8 mouse cellular contexts compared by ENCODE assay signal in the genomic region with DNA sequence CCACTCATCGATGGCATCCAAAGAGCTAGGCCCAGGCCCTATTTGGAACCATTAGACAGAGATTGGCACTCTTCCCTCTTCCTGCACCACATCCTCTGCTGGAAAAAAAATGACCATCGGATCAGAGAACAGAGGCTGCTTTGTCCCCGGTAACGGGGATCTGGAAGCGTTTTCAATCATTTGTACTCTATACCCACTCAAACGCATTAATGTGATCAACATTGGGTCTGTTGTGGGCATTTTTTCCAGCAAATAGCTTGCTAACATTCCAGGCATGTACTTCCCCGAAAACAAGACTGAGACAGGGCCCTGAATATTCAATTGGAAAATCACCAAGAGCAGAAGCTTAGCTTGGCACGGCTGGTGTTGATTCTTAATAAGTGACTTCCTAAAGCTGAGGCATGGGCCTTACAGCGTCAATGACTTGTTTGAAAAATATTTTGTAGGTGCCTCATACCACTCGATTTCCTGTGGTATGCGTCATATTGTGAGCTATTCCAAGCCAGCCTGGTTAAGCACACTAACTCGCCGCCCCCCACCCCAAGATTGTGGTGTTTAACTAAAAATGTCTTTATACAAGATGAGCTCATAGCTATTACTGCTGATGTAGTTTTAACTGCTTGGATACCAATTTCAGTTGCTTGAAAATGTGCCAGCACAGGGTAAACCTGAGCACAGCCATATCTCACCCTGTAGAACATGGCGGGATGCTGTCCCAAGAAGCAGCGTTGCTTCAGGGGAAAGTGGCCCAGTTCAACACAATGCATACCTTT.
DNase-seq lines count a peak whose midpoint lies in the region; ATAC-seq and TF ChIP-seq lines count a peak whose summit lies in the region.

No protein-coding gene starts in this region.

- peaks cover 6% of the 10 kb centered on the region for H3K4me1 ChIP-seq in cerebellum, adult 2 months (ENCODE audit: control insufficient read depth, insufficient read depth, low read length)

- no peak overlapping the region for H3K4me3 ChIP-seq in cerebellum, adult 2 months (replicated peaks; ENCODE audit: insufficient read depth, low read depth, low read length)
- peak overlapping the region; percentile 36; the same call in 1 of the 2 replicates for H3K4me3 ChIP-seq in layer of hippocampus, adult 2 months

- no peak for TF ChIP-seq POLR2A in cerebellum, adult 2 months (IDR thresholded peaks at IDR 0.05; ENCODE audit: borderline replicate concordance, insufficient read depth, low read length)

- in situ Hi-C loops in Patski (cut with MboI; ENCODE audit: low pct_unique_long_range_greater_than_20kb): loop anchor here (5.0 kb wide), 2 partner anchors 79 to 304 kb away; no protein-coding TSS in a partner anchor

- CTCF ChIA-PET in Patski (lab: Charles Lee): interaction anchor here (1.1 to 1.2 kb wide), 3 partner anchors 11 to 80 kb away, joined by 3 read pairs; no protein-coding TSS in a partner anchor

- H3K27ac ChIP-seq in cerebellum, adult 2 months (ENCODE audit: insufficient read depth, low read length): peak overlapping the region; percentile 36; the same call in 1 of the 2 replicates
- H3K27ac ChIP-seq in layer of hippocampus, adult 2 months: peak overlapping the region; percentile 92

- ATAC-seq in Patski: peak; percentile 97
- ATAC-seq in frontal cortex, adult (ENCODE audit: low TSS enrichment): peak; percentile 73

- DNase-seq in Patski (ENCODE audit: low read depth, low spot score): peak; percentile 82
- DNase-seq in cerebellum, adult 2 months: peak; percentile 42 to 63
- DNase-seq in layer of hippocampus, adult 2 months (ENCODE audit: low spot score in 2 of 2): peak; percentile 46 to 81
- DNase-seq in lung, postnatal 4 days: peak; percentile 13 to 30
- DNase-seq in urinary bladder, adult 2 months (ENCODE audit: low spot score): no peak
- DNase-seq in gastrocnemius, postnatal 25 days: no peak
- DNase-seq in adrenal gland, adult 8-10 months: no peak

- H3K27me3 ChIP-seq in Patski: no peaks in the 10 kb centered on the region
- no peaks in the 10 kb centered on the region for H3K27me3 ChIP-seq in cerebellum, adult 2 months (ENCODE audit: control insufficient read depth, insufficient read depth, low read length)

- WGBS in cerebellum, adult 2 months: 43% methylated on average over 15 of the region's 15 CpGs

- POLR2A ChIA-PET in Patski (lab: Charles Lee): interaction anchor here (0.7 to 1.3 kb wide), 3 partner anchors 9 to 291 kb away, joined by 3 read pairs; no protein-coding TSS in a partner anchor

- no peak for TF ChIP-seq CTCF in Patski (IDR thresholded peaks at IDR 0.05)
- TF ChIP-seq CTCF in cerebellum, adult 2 months (IDR thresholded peaks at IDR 0.05; ENCODE audit: borderline replicate concordance, insufficient read depth, low read depth, low read length): no peak
- no peak for TF ChIP-seq CTCF in layer of hippocampus, adult 2 months (conservative IDR thresholded peaks at IDR 0.05)

Comparison
In these comparisons a context has a peak if more than half of its experiments do, and no peak if none do; other contexts are left out.
1. DNase-seq: peak in Patski (single experiment), cerebellum, adult 2 months (2 of 2), layer of hippocampus, adult 2 months (2 of 2) and lung, postnatal 4 days (2 of 2); none in urinary bladder, adult 2 months (single experiment), gastrocnemius, postnatal 25 days (single experiment) and adrenal gland, adult 8-10 months (single experiment).